Mouse (Mus musculus) hindbrain, embryonic 10.5 days (tissue): Measurements from ENCODE around the gene Klhdc2. TPM values are rescaled to one million over a fixed set of nuclear protein-coding genes. Genes with fewer than 3 reads are reported as not detected.

Source experiments
- DNase-seq: peaks from one replicate; pipeline ENCODE4 v3.0.0-alpha.2; 2017; ENCODE audit warnings: low spot score
- H3K27ac ChIP-seq: fragments of 300-500 bp; sonication (generic); 2 replicates; pipeline ENCODE4 v1.5.1; 2016; ENCODE audit warnings: mild to moderate bottlenecking, moderate library complexity
- H3K27me3 ChIP-seq: fragments of 300-500 bp; sonication (generic); 2 replicates; pipeline ENCODE4 v1.6.1; 2016; ENCODE audit warnings: mild to moderate bottlenecking; ENCODE audit not compliant: poor library complexity, insufficient read depth, severe bottlenecking
- H3K36me3 ChIP-seq: fragments of 300-500 bp; sonication (generic); 2 replicates; pipeline ENCODE4 v1.6.1; 2016; ENCODE audit warnings: mild to moderate bottlenecking, moderate library complexity
- H3K4me1 ChIP-seq: fragments of 300-500 bp; sonication (generic); replicated peaks from 2 replicates; pipeline ENCODE4 v1.6.1; 2016; ENCODE audit warnings: mild to moderate bottlenecking
- H3K4me3 ChIP-seq: fragments of 300-500 bp; sonication (generic); 2 replicates; pipeline ENCODE4 v1.5.1; 2016; ENCODE audit warnings: mild to moderate bottlenecking, moderate library complexity
- H3K9me3 ChIP-seq: fragments of 300-500 bp; sonication (generic); 2 replicates; pipeline ENCODE4 v1.6.1; 2016; ENCODE audit warnings: mild to moderate bottlenecking, moderate library complexity
- WGBS: fragments of 180-500 bp; shearing (Covaris S2); methylation state at CpG from one replicate; pipeline ENCODE4 v1.1.7; 2016; 5-methylcytosine and 5-hydroxymethylcytosine counted together
- polyA plus RNA-seq: library from polyadenylated mRNA; unstranded; fragments of >200 nt; fragmentation: Nextera tagmentation; extraction: Ambion mirVana; gene quantifications from 2 replicates; pipeline ENCODE4 v1.2.1, GENCODE M21; 2016

The Klhdc2 gene
- 204 and 207 TPM in 2 replicates for polyA plus RNA-seq

DNA sequence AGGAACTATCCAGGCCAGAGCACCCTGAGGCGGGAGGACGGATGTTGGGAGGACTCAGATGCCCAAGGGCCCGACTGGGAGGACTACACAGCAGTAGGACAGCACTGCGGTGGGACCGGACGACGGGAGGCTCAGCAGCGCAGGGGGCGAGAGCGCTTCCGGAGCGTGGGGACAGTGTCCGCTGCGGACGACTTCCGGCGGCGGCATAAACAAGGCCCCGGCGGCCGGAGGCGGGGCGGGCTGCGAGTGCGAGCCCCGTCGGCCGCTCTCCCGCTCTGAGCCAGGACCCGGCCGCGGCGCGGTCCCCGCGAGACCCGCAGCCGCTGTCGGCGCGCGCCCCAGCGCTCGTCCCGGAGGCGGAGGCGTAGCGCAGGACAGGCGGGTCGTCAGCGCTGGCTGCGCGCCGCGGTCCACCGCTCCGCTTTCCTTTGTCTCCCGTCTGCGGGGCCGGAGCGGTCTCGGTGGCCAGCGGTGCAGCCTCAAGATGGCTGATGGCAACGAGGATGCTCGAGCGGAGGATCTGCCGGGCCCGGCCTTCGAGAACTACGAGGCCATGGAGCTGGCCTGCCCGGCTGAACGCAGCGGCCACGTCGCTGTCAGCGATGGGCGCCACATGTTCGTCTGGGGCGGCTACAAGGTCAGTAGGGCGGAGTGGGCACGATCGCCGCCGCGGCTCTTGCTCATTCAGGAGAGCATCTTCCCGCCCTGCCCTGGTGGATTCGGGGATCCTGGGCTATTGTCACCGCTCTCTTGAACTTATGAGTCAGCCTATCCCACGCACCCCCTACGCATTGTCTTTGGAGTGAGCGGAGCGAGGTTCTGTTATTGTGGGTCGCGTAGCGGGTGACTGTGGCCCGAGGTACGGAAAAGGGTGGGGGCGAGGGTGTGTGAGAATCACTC, at the start of gene Klhdc2:
Gene Klhdc2 (plus strand): TSS at position 171 of the 900 bp plus-strand sequence.
- Histone ChIP-seq H3K4me3 (peak within 1 kb of the TSS; percentile 81), H3K27me3 (no peaks in the 10 kb centered on the region), H3K27ac (peak within 1 kb of the TSS; percentile 100), H3K4me1 (peaks cover 32% of the 10 kb centered on the region), H3K9me3 (no peaks in the 10 kb centered on the region), H3K36me3 (peaks cover 36% of the 10 kb centered on the region)
- DNase-seq = peak; percentile 93
- under 1% methylated on average over 98 of the region's 98 CpGs for WGBS

DNA sequence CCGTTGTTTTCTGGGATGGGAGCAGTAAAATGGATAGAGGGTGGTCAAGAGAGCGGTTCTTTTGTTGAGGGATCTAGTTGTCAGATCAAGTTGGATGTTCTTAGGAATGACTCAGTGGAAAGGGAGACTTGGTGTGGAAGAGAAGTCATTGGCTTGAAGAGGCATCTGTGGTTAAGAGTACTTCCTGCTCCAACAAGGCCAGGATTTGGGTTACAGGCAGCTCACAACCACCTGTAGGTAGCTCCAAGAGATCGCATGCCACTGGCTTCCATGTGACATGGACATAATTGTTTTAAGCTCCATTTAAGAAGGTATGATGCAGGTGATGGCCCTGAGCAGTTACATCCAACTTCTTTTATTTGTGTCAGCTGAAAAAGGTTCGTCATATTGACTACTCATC, 46.7 kb upstream of the Klhdc2 start:
- Histone ChIP-seq H3K4me3 (no peak overlapping the region), H3K36me3 (no peaks in the 10 kb centered on the region), H3K4me1 (no peaks in the 10 kb centered on the region), H3K27ac (no peak overlapping the region), H3K27me3 (no peaks in the 10 kb centered on the region), H3K9me3 (no peaks in the 10 kb centered on the region)
- no peak for DNase-seq
- 89% methylated on average over 4 of the region's 4 CpGs for WGBS

GRCm38 (mm10) chr12:69250756-69251155, 45.7 kb upstream of the Klhdc2 start:
- no peaks in the 10 kb centered on the region for H3K4me1 ChIP-seq
- no peak overlapping the region for H3K27ac ChIP-seq
- H3K36me3 ChIP-seq = no peaks in the 10 kb centered on the region
- no peak overlapping the region for H3K4me3 ChIP-seq
- H3K27me3 ChIP-seq = no peaks in the 10 kb centered on the region
- no peak for DNase-seq
- no peaks in the 10 kb centered on the region for H3K9me3 ChIP-seq
- 81% methylated on average over 8 of the region's 8 CpGs for WGBS

DNA sequence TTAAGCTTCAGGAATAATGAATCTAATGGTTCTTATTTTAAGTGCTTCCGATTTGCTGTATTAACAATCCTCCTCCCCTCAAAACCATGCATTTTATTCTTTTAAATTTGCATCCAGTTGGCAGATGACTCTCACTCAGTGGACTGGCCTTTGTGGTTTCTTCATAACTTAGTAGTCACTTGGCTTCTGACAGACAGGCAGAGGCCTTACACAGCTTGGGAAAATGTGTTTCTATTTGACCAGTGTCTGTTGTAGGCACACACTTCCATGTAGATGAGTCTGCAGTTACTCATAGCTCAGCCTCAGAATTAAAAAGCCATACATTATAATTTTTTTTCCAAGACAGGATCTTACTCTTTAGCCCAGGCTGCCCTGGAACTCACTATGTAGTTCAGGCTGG, 42.7 kb upstream of the Klhdc2 start:
- no peaks in the 10 kb centered on the region for H3K9me3 ChIP-seq
- 96% methylated on average over 1 of the region's 1 CpGs for WGBS

GRCm38 (mm10) chr12:69257836-69258235, 38.6 kb upstream of the Klhdc2 start:
- no peak for DNase-seq
- Histone ChIP-seq H3K27me3 (no peaks in the 10 kb centered on the region), H3K36me3 (no peaks in the 10 kb centered on the region), H3K4me1 (no peaks in the 10 kb centered on the region), H3K27ac (no peak overlapping the region), H3K4me3 (no peak overlapping the region), H3K9me3 (no peaks in the 10 kb centered on the region)
- 92% methylated on average over 11 of the region's 11 CpGs for WGBS

More for the DNA sequence above, 42.7 kb upstream of the Klhdc2 start:
- no peaks in the 10 kb centered on the region for H3K4me1 ChIP-seq
- H3K36me3 ChIP-seq = no peaks in the 10 kb centered on the region
- H3K27ac ChIP-seq = no peak overlapping the region
- H3K27me3 ChIP-seq = no peaks in the 10 kb centered on the region
- no peak overlapping the region for H3K4me3 ChIP-seq
- DNase-seq = no peak

DNA sequence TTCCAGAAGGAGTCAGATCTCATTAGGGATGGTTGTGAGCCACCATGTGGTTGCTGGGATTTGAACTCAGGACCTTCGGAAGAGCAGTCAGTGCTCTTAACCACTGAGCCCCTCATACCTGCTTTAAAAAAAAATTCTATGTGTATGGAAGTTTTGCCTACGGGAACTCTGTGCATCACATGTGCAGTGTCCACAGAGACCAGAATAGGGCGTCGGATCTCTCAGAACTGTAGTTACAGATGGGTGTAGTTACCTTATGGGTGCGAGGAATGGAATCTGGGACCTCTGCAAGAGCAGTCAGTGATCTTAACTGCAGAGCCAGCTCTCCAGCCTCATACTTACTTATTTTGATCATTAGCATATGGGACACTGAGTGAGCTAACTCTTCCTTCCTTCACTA, 34.2 kb upstream of the Klhdc2 start:
- DNase-seq = no peak

GRCm38 (mm10) chr12:69265031-69265430, 31.4 kb upstream of the Klhdc2 start:
- H3K9me3 ChIP-seq = no peaks in the 10 kb centered on the region
- 86% methylated on average over 3 of the region's 3 CpGs for WGBS
- no peak for DNase-seq
- H3K36me3 ChIP-seq = no peaks in the 10 kb centered on the region
- 0 out of 2 replicates have a peak, but pooled peaks cover 4% of the 10 kb centered on the region for H3K4me1 ChIP-seq
- H3K27me3 ChIP-seq = no peaks in the 10 kb centered on the region
- H3K4me3 ChIP-seq = no peak overlapping the region
- H3K27ac ChIP-seq = no peak overlapping the region

More for the DNA sequence above, 34.2 kb upstream of the Klhdc2 start:
- no peak overlapping the region for H3K27ac ChIP-seq
- H3K4me1 ChIP-seq = 0 out of 2 replicates have a peak, but pooled peaks cover 4% of the 10 kb centered on the region
- WGBS = 94% methylated on average over 5 of the region's 5 CpGs
- no peaks in the 10 kb centered on the region for H3K27me3 ChIP-seq
- no peaks in the 10 kb centered on the region for H3K36me3 ChIP-seq
- no peaks in the 10 kb centered on the region for H3K9me3 ChIP-seq
- H3K4me3 ChIP-seq = no peak overlapping the region

DNA sequence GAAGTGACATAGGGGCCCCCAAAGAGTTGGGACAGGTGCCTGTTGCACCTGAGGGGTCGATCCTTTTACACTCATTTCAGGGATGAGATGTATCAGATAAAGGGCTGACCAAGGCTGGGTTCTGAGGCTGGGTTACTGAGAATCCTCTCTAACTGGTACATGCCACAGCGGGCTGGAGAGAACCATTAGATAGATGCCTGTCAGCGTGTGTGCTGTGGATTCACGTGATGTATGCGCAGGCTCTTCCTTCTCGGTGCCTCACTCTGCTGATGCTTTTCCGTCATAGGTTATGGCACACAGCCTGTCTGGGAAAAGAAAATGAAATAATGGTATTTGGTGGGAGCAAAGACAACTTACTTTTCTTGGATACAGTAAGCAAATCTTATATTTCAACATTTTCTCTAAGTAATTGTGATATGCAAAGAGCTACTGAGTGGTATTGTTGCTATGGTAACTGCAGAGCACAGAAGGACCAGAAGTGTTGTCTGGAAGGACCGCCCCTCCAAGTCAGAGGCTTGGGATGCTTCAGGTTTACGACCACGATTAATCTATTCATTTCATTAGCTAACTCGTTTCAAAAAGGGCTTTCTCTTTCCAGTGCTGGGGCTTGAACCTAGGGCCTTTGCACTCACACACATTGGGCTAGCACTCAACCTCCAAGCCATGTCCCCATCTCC, 28.4 kb upstream of the Klhdc2 start:
- DNase-seq = no peak
- Histone ChIP-seq H3K4me1 (0 out of 2 replicates have a peak, but pooled peaks cover 4% of the 10 kb centered on the region), H3K36me3 (no peaks in the 10 kb centered on the region), H3K27me3 (no peaks in the 10 kb centered on the region), H3K4me3 (no peak overlapping the region), H3K9me3 (no peaks in the 10 kb centered on the region), H3K27ac (no peak overlapping the region)
- WGBS = 82% methylated on average over 11 of the region's 11 CpGs

GRCm38 (mm10) chr12:69268956-69269355, 27.5 kb upstream of the Klhdc2 start:
- WGBS = 73% methylated on average over 2 of the region's 2 CpGs
- no peak overlapping the region for H3K4me3 ChIP-seq
- H3K9me3 ChIP-seq = no peaks in the 10 kb centered on the region
- no peak overlapping the region for H3K27ac ChIP-seq
- H3K36me3 ChIP-seq = no peaks in the 10 kb centered on the region
- DNase-seq = no peak
- H3K4me1 ChIP-seq = 0 out of 2 replicates have a peak, but pooled peaks cover 4% of the 10 kb centered on the region
- no peaks in the 10 kb centered on the region for H3K27me3 ChIP-seq

DNA sequence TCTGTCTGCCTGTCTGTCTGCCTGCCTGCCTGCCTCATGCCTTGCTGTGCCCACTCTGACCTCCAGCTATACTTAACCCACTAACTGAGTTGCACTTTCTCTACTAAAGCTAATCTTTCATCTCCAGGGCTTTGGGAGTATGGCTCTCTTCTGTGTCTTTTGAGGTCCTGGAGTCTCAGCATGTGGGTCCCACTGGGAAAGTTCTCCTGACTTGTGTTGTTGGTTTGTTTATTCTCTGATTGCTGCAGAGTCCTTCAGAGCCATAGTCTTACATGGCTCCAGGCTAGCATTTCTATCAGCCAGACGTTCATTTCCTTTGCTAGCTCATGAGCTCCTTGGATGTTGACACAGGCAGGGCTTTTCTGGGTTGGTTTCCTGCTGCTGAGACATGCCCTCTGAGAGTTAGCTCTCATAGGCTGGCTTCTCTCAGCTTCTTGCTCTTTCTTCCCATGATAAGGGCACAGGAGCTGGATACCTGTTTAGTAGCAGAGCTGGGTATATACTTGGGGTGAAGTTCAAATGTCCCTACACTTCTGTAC, 16.5 kb upstream of the Klhdc2 start:
- H3K9me3 ChIP-seq = no peaks in the 10 kb centered on the region
- H3K4me3 ChIP-seq = no peak overlapping the region
- no peaks in the 10 kb centered on the region for H3K4me1 ChIP-seq
- WGBS = 55% methylated on average over 1 of the region's 1 CpGs
- DNase-seq = no peak
- no peak overlapping the region for H3K27ac ChIP-seq
- no peaks in the 10 kb centered on the region for H3K27me3 ChIP-seq
- H3K36me3 ChIP-seq = no peaks in the 10 kb centered on the region

GRCm38 (mm10) chr12:69280915-69281314, 15.6 kb upstream of the Klhdc2 start:
- no peak overlapping the region for H3K4me3 ChIP-seq
- no peaks in the 10 kb centered on the region for H3K4me1 ChIP-seq
- H3K27ac ChIP-seq = no peak overlapping the region
- no peaks in the 10 kb centered on the region for H3K36me3 ChIP-seq
- no peak for DNase-seq
- no peaks in the 10 kb centered on the region for H3K9me3 ChIP-seq
- WGBS = 91% methylated on average over 3 of the region's 3 CpGs
- no peaks in the 10 kb centered on the region for H3K27me3 ChIP-seq

DNA sequence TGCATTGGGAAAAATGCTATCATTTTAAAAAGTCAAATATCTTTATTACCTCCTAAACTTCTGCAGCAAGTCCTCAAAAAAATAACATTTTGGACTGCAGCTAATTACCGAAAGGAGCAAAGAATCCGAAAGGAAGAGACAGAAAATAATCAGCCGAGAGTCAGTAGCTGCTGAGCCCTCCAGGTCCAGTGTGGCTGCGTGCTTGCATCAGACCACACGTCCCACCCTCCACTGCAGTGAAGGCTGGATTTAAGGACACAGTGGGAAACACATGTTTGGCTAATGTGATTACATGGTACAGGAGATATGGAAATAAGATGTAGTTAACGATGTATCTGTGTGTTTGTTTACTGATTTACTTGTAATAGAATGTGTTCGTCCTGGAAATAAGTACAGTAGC, 13.3 kb upstream of the Klhdc2 start:
- 86% methylated on average over 7 of the region's 7 CpGs for WGBS
- Histone ChIP-seq H3K9me3 (no peaks in the 10 kb centered on the region), H3K27ac (no peak overlapping the region), H3K36me3 (no peaks in the 10 kb centered on the region), H3K4me3 (no peak overlapping the region), H3K4me1 (no peaks in the 10 kb centered on the region), H3K27me3 (no peaks in the 10 kb centered on the region)
- no peak for DNase-seq

GRCm38 (mm10) chr12:69287535-69287934, 8.9 kb upstream of the Klhdc2 start:
- Histone ChIP-seq H3K36me3 (no peaks in the 10 kb centered on the region), H3K4me3 (no peak overlapping the region), H3K9me3 (no peaks in the 10 kb centered on the region), H3K27me3 (no peaks in the 10 kb centered on the region), H3K27ac (no peak overlapping the region), H3K4me1 (no peaks in the 10 kb centered on the region)
- no peak for DNase-seq
- 91% methylated on average over 8 of the region's 8 CpGs for WGBS
